Mouse (Mus musculus): ENCODE measurements around the gene Cops2. TPM values are rescaled to one million over a fixed set of nuclear protein-coding genes. Genes with fewer than 3 reads are reported as not detected.

Cops2 gene
- polyA plus RNA-seq, 1 experiment, result 76.3 TPM

- no peak for DNase-seq
- Histone ChIP-seq H3K27me3 (ENCODE audit: control insufficient read depth, insufficient read depth, low read length) (no peaks in the 10 kb centered on the region), H3K4me3 (replicated peaks; ENCODE audit: insufficient read depth, low read depth, low read length) (no peak overlapping the region), H3K27ac (ENCODE audit: insufficient read depth, low read length) (no peak overlapping the region), H3K4me1 (ENCODE audit: control insufficient read depth, insufficient read depth, low read length) (no peaks in the 10 kb centered on the region)
- WGBS, result 80% methylated on average over 9 of the region's 9 CpGs
- TF ChIP-seq CTCF (IDR thresholded peaks at IDR 0.05; ENCODE audit: borderline replicate concordance, insufficient read depth, low read depth, low read length), result no peak
- TF ChIP-seq POLR2A (IDR thresholded peaks at IDR 0.05; ENCODE audit: borderline replicate concordance, insufficient read depth, low read length), result no peak
Measured at GRCm38 (mm10) chr2:125813972-125814595, 44.9 kb downstream of the Cops2 start.

DNA sequence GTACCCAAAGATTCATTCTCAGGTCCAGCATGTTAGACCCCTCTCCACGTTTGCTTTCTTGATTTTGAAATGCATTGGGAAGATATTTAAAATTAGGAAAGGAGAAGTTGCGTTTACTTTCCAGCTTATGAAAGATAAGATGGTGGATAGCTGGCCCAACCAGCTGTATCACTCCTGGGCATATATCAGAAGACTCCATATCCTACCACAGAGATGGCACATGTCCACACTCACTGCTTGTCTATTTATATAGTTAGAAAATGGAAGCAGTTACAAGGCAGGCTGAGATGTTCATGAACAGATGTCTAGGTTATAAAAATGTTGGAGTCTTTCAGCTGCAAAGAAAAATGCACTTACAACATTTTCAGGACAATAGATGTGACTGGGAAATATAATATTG, 47.6 kb downstream of the Cops2 start:
- Histone ChIP-seq H3K27ac (ENCODE audit: insufficient read depth, low read length) (no peak overlapping the region), H3K4me1 (ENCODE audit: control insufficient read depth, insufficient read depth, low read length) (no peaks in the 10 kb centered on the region), H3K4me3 (replicated peaks; ENCODE audit: insufficient read depth, low read depth, low read length) (no peak overlapping the region), H3K27me3 (ENCODE audit: control insufficient read depth, insufficient read depth, low read length) (no peaks in the 10 kb centered on the region)
- 82% methylated on average over 2 of the region's 2 CpGs for WGBS
- no peak for TF ChIP-seq POLR2A (IDR thresholded peaks at IDR 0.05; ENCODE audit: borderline replicate concordance, insufficient read depth, low read length)
- TF ChIP-seq CTCF (IDR thresholded peaks at IDR 0.05; ENCODE audit: borderline replicate concordance, insufficient read depth, low read depth, low read length), result no peak
- no peak for DNase-seq

- H3K4me1 ChIP-seq (ENCODE audit: control insufficient read depth, insufficient read depth, low read length), result no peaks in the 10 kb centered on the region
- DNase-seq, result peak in 1 of 2 experiments; percentile 20
- WGBS, result 69% methylated on average over 7 of the region's 7 CpGs
- H3K4me3 ChIP-seq (replicated peaks; ENCODE audit: insufficient read depth, low read depth, low read length), result no peak overlapping the region
- TF ChIP-seq CTCF (IDR thresholded peaks at IDR 0.05; ENCODE audit: borderline replicate concordance, insufficient read depth, low read depth, low read length) (no peak), POLR2A (IDR thresholded peaks at IDR 0.05; ENCODE audit: borderline replicate concordance, insufficient read depth, low read length) (no peak)
- no peak overlapping the region for H3K27ac ChIP-seq (ENCODE audit: insufficient read depth, low read length)
- H3K27me3 ChIP-seq (ENCODE audit: control insufficient read depth, insufficient read depth, low read length), result no peaks in the 10 kb centered on the region
Measured at GRCm38 (mm10) chr2:125809551-125809950, 49.4 kb downstream of the Cops2 start.

- no peaks in the 10 kb centered on the region for H3K27me3 ChIP-seq (ENCODE audit: control insufficient read depth, insufficient read depth, low read length)
Measured at GRCm38 (mm10) chr2:125805826-125806225, 53.1 kb downstream of the Cops2 start.

GRCm38 (mm10) chr2:125801947-125802346, 57.0 kb downstream of the Cops2 start:
- DNase-seq, result no peak
- H3K27me3 ChIP-seq (ENCODE audit: control insufficient read depth, insufficient read depth, low read length), result no peaks in the 10 kb centered on the region
- WGBS, result 60% methylated on average over 4 of the region's 4 CpGs
- no peak for TF ChIP-seq CTCF (IDR thresholded peaks at IDR 0.05; ENCODE audit: borderline replicate concordance, insufficient read depth, low read depth, low read length)
- no peak for TF ChIP-seq POLR2A (IDR thresholded peaks at IDR 0.05; ENCODE audit: borderline replicate concordance, insufficient read depth, low read length)
- no peak overlapping the region for H3K27ac ChIP-seq (ENCODE audit: insufficient read depth, low read length)
- H3K4me1 ChIP-seq (ENCODE audit: control insufficient read depth, insufficient read depth, low read length), result no peaks in the 10 kb centered on the region
- no peak overlapping the region for H3K4me3 ChIP-seq (replicated peaks; ENCODE audit: insufficient read depth, low read depth, low read length)

More at GRCm38 (mm10) chr2:125805826-125806225, 53.1 kb downstream of the Cops2 start:
- WGBS, result 39% methylated on average over 1 of the region's 1 CpGs
- Histone ChIP-seq H3K27ac (ENCODE audit: insufficient read depth, low read length) (no peak overlapping the region), H3K4me1 (ENCODE audit: control insufficient read depth, insufficient read depth, low read length) (no peaks in the 10 kb centered on the region), H3K4me3 (replicated peaks; ENCODE audit: insufficient read depth, low read depth, low read length) (no peak overlapping the region)
- TF ChIP-seq CTCF (IDR thresholded peaks at IDR 0.05; ENCODE audit: borderline replicate concordance, insufficient read depth, low read depth, low read length), result no peak
- no peak for TF ChIP-seq POLR2A (IDR thresholded peaks at IDR 0.05; ENCODE audit: borderline replicate concordance, insufficient read depth, low read length)
- DNase-seq, result no peak

GRCm38 (mm10) chr2:125801038-125801437, 57.9 kb downstream of the Cops2 start:
- Histone ChIP-seq H3K27me3 (ENCODE audit: control insufficient read depth, insufficient read depth, low read length) (no peaks in the 10 kb centered on the region), H3K4me1 (ENCODE audit: control insufficient read depth, insufficient read depth, low read length) (no peaks in the 10 kb centered on the region), H3K4me3 (replicated peaks; ENCODE audit: insufficient read depth, low read depth, low read length) (no peak overlapping the region), H3K27ac (ENCODE audit: insufficient read depth, low read length) (0 out of 2 replicates have a peak overlapping the region, but pooled peaks have one; percentile 30)
- DNase-seq, result peak in 1 of 2 experiments; percentile 19
- WGBS, result 67% methylated on average over 8 of the region's 8 CpGs
- TF ChIP-seq CTCF (IDR thresholded peaks at IDR 0.05; ENCODE audit: borderline replicate concordance, insufficient read depth, low read depth, low read length) (no peak), POLR2A (IDR thresholded peaks at IDR 0.05; ENCODE audit: borderline replicate concordance, insufficient read depth, low read length) (no peak)

DNA sequence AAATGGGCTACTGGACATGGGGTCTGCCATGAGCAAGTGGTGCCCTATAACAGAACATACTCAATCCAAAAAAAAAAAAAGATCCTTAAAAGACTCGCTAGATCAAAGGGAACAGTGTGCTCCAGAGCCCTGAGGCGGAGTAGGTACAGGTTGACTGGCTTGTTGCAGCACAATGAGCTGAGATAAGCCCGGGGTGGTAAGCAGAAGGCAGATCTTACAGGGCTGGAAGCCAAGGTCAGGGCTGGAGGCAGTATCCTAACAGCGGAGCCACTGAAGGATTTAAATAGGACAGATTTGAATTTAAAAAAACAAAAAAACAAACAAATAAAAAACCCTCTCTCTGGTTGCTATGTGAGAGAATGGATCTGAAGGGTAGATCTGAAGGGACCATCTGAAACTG, 58.5 kb downstream of the Cops2 start:
- no peak for TF ChIP-seq POLR2A (IDR thresholded peaks at IDR 0.05; ENCODE audit: borderline replicate concordance, insufficient read depth, low read length)
- TF ChIP-seq CTCF (IDR thresholded peaks at IDR 0.05; ENCODE audit: borderline replicate concordance, insufficient read depth, low read depth, low read length), result no peak
- H3K4me1 ChIP-seq (ENCODE audit: control insufficient read depth, insufficient read depth, low read length), result no peaks in the 10 kb centered on the region
- 62% methylated on average over 4 of the region's 4 CpGs for WGBS
- no peak overlapping the region for H3K4me3 ChIP-seq (replicated peaks; ENCODE audit: insufficient read depth, low read depth, low read length)
- no peak overlapping the region for H3K27ac ChIP-seq (ENCODE audit: insufficient read depth, low read length)
- peak in 1 of 2 experiments; percentile 39 for DNase-seq
- H3K27me3 ChIP-seq (ENCODE audit: control insufficient read depth, insufficient read depth, low read length), result no peaks in the 10 kb centered on the region

- no peak for DNase-seq
- no peak for TF ChIP-seq POLR2A (IDR thresholded peaks at IDR 0.05; ENCODE audit: borderline replicate concordance, insufficient read depth, low read length)
- H3K27ac ChIP-seq (ENCODE audit: insufficient read depth, low read length), result no peak overlapping the region
- H3K4me3 ChIP-seq (replicated peaks; ENCODE audit: insufficient read depth, low read depth, low read length), result no peak overlapping the region
- H3K27me3 ChIP-seq (ENCODE audit: control insufficient read depth, insufficient read depth, low read length), result no peaks in the 10 kb centered on the region
- peaks cover 1% of the 10 kb centered on the region; the same call in 1 of the 2 replicates for H3K4me1 ChIP-seq (ENCODE audit: control insufficient read depth, insufficient read depth, low read length)
Measured at GRCm38 (mm10) chr2:125797872-125798271, 61.1 kb downstream of the Cops2 start.
